Mouse (Mus musculus) lung, postnatal 0 days (tissue): ENCODE results near the gene Nfatc2.
A peak's percentile ranks its signal among the peaks of the same experiment; 100 is the strongest.

Experiments used
- CTCF ChIP-seq: IDR thresholded peaks from 2 replicates; pipeline ENCODE4 v1.5.1; 2016; ENCODE audit warnings: antibody characterized with exemption, mild to moderate bottlenecking
- EP300 ChIP-seq: IDR thresholded peaks from 2 replicates; pipeline ENCODE4 v1.6.1; 2016; ENCODE audit warnings: antibody characterized with exemption, mild to moderate bottlenecking, control low read depth

GRCm38 (mm10) chr2:168628787-168629186 lies 27.3 kb upstream of the Nfatc2 start:
- peak; percentile 97 for TF ChIP-seq CTCF
- TF ChIP-seq EP300 = no peak
